Mouse (Mus musculus): Measurements from ENCODE around the gene Fam214a. TPM values are rescaled to one million over a fixed set of nuclear protein-coding genes. Genes with fewer than 3 reads are reported as not detected.

The Fam214a gene
- 8.9 and 9.9 TPM in 2 replicates for polyA plus RNA-seq (2014; fragmentation: Nextera tagmentation; extraction: Ambion mirVana)

DNA sequence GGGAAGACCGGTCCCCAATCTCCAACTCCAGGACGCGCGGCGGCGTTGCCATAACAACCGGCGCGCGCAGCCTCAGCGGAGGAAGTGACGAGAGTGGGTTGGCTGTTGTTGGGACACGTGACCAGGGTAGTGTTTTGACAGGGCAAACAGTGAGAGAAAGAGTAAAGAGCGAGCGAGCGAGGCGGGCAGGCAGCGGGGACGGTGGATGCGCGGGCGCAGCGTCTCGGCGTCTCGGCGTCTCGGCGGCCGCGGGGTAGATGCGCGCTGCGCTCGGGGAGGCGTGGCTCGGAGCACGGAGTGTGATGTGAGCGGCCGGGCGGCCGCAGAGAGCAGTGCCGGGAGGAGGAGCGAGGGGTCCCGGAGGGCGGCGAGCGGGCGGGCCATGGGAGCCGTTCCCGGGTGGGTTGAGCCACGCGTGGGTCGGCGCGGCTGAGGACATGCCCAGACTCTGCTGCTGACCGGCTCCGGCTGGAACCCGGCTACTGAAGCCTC lies at the start of gene Fam214a:
Fam214a (plus strand) TSS at position 129 of the 492 bp plus-strand sequence.
- WGBS = under 1% methylated on average over 59 of the region's 59 CpGs
- TF ChIP-seq CTCF (IDR thresholded peaks at IDR 0.05; ENCODE audit: low read depth) = no peak
- H3K4me2 ChIP-seq = peak within 1 kb of the TSS; percentile 88

DNA sequence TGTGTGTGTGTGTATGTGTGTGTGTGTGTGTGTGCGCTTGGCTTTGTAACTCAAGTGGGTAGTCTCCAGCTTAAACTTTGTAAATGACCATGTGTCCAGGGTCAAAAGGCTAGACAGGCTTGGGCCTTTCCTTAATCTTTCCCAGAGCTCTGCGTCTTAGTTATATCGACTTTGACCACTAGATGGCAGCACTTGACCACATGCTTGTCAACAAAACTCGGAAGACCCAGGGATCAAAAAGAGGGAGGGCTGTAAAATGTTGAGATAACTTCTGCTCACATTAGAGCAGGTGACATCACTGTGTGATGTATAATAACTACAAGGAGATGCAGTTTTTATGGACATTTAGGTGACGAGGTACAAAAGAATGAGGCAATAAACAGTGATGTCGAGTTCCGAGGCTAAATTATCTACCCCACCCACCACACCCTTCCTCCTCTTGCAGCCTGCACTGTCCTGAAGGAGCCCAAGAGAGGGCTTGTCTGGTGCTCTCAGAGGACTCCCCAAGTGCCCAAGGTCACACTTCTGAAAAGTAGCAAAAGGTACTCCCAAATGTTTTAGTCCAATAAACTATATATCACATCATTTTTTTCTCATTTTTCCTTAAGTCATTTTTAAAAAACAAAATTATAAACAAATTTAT lies 47.7 kb upstream of the Fam214a start:
- Histone ChIP-seq H3K9me3 (ENCODE audit: low read depth, low read length) (no peaks in the 10 kb centered on the region), H3K4me3 (ENCODE audit: low read depth, low read length) (no peak overlapping the region), H3K36me3 (ENCODE audit: insufficient read depth) (no peaks in the 10 kb centered on the region), H3K27me3 (ENCODE audit: insufficient read depth, low read length) (no peaks in the 10 kb centered on the region), H3K27ac (ENCODE audit: low read depth) (no peak overlapping the region), H3K4me2 (no peak overlapping the region), H3K4me1 (ENCODE audit: insufficient read depth) (no peaks in the 10 kb centered on the region), H3K9ac (no peak overlapping the region)
- peak; percentile 87 for TF ChIP-seq CTCF (IDR thresholded peaks at IDR 0.05; ENCODE audit: low read depth)
- DNase-seq (peak; percentile 93), ATAC-seq (ENCODE audit: insufficient read depth) (peak; percentile 71; the same call in 1 of the 2 replicates)
- 10% methylated on average over 7 of the region's 7 CpGs for WGBS

More for the DNA sequence above, at the start of gene Fam214a:
- ATAC-seq (ENCODE audit: insufficient read depth) = peak; percentile 98
- H3K27ac ChIP-seq (ENCODE audit: low read depth) = peak within 1 kb of the TSS; percentile 91
- peak; percentile 96 for DNase-seq
- no peaks in the 10 kb centered on the region for H3K36me3 ChIP-seq (ENCODE audit: insufficient read depth)
- H3K9ac ChIP-seq = peak within 1 kb of the TSS; percentile 74
- peak within 1 kb of the TSS; percentile 90 for H3K4me3 ChIP-seq (ENCODE audit: low read depth, low read length)
- H3K27me3 ChIP-seq (ENCODE audit: insufficient read depth, low read length) = no peaks in the 10 kb centered on the region
- H3K9me3 ChIP-seq (ENCODE audit: low read depth, low read length) = no peaks in the 10 kb centered on the region
- H3K4me1 ChIP-seq (ENCODE audit: insufficient read depth) = peaks cover 4% of the 10 kb centered on the region; the same call in 1 of the 2 replicates

DNA sequence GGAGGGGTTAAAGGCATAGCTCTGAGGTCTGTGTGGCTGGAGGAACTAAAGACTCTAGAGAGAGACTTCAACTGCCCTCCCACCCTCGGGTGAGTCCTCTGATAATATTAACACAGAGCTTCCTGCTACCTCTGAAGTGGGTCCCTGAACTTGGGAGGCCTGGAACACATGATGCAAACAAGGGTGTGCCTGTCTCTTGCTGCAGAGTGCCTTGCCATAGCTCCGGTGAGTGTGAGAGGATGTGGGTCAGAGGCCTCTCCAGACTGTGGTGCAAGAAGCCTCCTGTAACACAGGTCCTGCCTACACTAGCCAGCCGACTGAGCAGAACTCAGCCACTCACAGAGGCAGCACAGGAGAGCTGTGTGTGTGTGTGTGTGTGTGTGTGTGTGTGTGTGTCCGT lies 45.7 kb upstream of the Fam214a start:
- no peaks in the 10 kb centered on the region for H3K9me3 ChIP-seq (ENCODE audit: low read depth, low read length)
- H3K36me3 ChIP-seq (ENCODE audit: insufficient read depth) = no peaks in the 10 kb centered on the region
- H3K4me1 ChIP-seq (ENCODE audit: insufficient read depth) = no peaks in the 10 kb centered on the region
- H3K27me3 ChIP-seq (ENCODE audit: insufficient read depth, low read length) = no peaks in the 10 kb centered on the region
- no peak for TF ChIP-seq CTCF (IDR thresholded peaks at IDR 0.05; ENCODE audit: low read depth)
- H3K4me2 ChIP-seq = no peak overlapping the region
- WGBS = 17% methylated on average over 4 of the region's 4 CpGs
- H3K9ac ChIP-seq = no peak overlapping the region
- ATAC-seq (ENCODE audit: insufficient read depth) (peak; percentile 64; the same call in 1 of the 2 replicates), DNase-seq (peak; percentile 21)
- no peak overlapping the region for H3K4me3 ChIP-seq (ENCODE audit: low read depth, low read length)
- no peak overlapping the region for H3K27ac ChIP-seq (ENCODE audit: low read depth)

DNA sequence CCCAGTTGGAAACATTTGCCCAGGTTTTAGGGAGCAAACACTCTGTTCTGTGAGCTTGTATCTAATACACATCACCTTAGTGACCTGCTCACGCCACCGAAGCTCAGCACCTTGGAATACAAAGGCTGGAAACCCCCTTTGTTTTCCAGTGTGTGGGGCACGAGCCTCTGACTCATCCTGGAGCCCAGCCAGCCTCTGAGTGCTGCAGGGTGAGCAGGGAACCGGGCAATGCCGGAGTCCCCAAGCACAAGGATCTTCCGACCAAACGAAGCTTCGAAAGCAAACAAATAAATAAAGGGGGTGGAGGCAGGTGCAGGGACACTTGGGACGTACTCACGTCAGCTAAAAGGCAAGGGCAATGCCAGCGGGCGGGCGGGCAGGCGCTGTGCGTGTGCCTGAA lies 43.4 kb upstream of the Fam214a start:
- Histone ChIP-seq H3K9me3 (ENCODE audit: low read depth, low read length) (no peaks in the 10 kb centered on the region), H3K4me2 (no peak overlapping the region), H3K4me3 (ENCODE audit: low read depth, low read length) (no peak overlapping the region), H3K36me3 (ENCODE audit: insufficient read depth) (no peaks in the 10 kb centered on the region), H3K9ac (no peak overlapping the region), H3K27me3 (ENCODE audit: insufficient read depth, low read length) (no peaks in the 10 kb centered on the region), H3K4me1 (ENCODE audit: insufficient read depth) (no peaks in the 10 kb centered on the region), H3K27ac (ENCODE audit: low read depth) (no peak overlapping the region)
- 63% methylated on average over 15 of the region's 15 CpGs for WGBS
- peak; percentile 44 for DNase-seq
- no peak for TF ChIP-seq CTCF (IDR thresholded peaks at IDR 0.05; ENCODE audit: low read depth)
- no peak for ATAC-seq (ENCODE audit: insufficient read depth)

DNA sequence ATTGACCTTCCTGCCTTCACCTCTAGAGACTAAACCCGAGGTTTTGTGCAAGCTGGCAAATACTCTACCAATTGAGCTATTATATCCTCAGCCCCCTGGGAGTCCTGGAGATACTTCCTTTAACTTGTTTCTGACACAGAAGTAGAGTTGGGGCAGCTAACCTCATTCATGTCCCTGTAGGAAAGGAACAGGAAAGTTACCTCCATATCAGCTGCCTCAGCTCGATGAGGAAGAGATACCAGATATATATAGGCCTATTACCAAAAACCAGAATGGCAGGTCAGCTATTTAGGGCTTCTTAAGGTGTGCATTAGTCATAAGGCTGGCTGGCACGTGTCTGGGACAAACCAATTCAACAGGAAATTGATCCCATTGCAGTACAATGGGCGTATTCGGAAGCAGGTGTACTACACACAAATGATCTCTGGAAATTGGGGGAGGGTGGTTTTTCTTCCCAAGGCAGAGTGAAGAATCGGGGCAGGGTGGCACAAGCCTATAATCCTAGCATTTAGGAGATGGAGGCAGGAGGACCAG lies 42.4 kb upstream of the Fam214a start:
- no peak overlapping the region for H3K4me3 ChIP-seq (ENCODE audit: low read depth, low read length)
- no peak overlapping the region for H3K4me2 ChIP-seq
- no peak overlapping the region for H3K9ac ChIP-seq
- no peak for DNase-seq
- no peaks in the 10 kb centered on the region for H3K27me3 ChIP-seq (ENCODE audit: insufficient read depth, low read length)
- no peaks in the 10 kb centered on the region for H3K9me3 ChIP-seq (ENCODE audit: low read depth, low read length)
- no peaks in the 10 kb centered on the region for H3K36me3 ChIP-seq (ENCODE audit: insufficient read depth)
- no peaks in the 10 kb centered on the region for H3K4me1 ChIP-seq (ENCODE audit: insufficient read depth)
- no peak for ATAC-seq (ENCODE audit: insufficient read depth)
- no peak overlapping the region for H3K27ac ChIP-seq (ENCODE audit: low read depth)
- 77% methylated on average over 6 of the region's 6 CpGs for WGBS
- TF ChIP-seq CTCF (IDR thresholded peaks at IDR 0.05; ENCODE audit: low read depth) = no peak

DNA sequence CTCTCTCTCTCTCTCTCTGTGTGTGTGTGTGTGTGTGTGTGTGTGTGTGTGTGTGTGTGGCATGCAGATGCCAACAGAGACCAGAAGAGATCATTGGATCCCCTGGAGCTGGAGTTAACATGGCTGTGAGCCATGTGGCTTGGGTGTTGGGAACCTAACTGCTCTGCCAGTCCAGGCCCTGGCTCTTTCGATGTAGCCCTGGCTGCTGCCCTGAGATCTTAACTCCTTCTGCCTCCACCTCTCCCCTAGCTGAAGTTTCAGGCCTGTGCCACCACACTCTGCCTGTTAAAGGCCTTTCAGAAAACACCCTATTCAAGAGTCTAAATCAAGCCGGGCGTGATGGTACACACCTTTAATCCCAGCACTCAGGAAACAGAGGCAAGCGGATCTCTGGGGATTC lies 41.3 kb upstream of the Fam214a start:
- WGBS = 64% methylated on average over 4 of the region's 4 CpGs
- Histone ChIP-seq H3K4me1 (ENCODE audit: insufficient read depth) (no peaks in the 10 kb centered on the region), H3K27ac (ENCODE audit: low read depth) (no peak overlapping the region; the same call in 1 of the 2 replicates), H3K9me3 (ENCODE audit: low read depth, low read length) (no peaks in the 10 kb centered on the region), H3K4me2 (no peak overlapping the region), H3K27me3 (ENCODE audit: insufficient read depth, low read length) (no peaks in the 10 kb centered on the region), H3K4me3 (ENCODE audit: low read depth, low read length) (no peak overlapping the region), H3K36me3 (ENCODE audit: insufficient read depth) (no peaks in the 10 kb centered on the region), H3K9ac (no peak overlapping the region)
- DNase-seq (no peak), ATAC-seq (ENCODE audit: insufficient read depth) (no peak)
- no peak for TF ChIP-seq CTCF (IDR thresholded peaks at IDR 0.05; ENCODE audit: low read depth)

DNA sequence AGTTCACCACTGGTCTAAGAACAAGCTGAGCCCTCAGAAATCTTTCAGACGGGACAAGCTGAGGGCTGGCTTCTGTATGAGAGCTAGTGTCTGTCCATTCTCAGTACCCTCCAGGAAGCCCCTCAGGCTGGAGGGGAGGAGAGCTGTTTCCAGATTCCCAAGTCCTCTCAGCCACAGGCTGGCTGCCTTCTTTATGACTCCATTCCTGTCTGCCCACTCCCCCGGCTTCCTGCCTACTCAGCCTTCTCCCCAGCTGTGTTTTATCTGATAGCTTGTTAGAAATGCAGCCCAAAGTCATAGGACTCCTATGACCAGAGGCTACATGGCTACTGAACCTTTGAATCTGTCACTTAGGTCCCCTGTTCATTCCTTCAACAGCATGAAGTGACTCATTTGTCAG lies 40.8 kb upstream of the Fam214a start:
- no peaks in the 10 kb centered on the region for H3K36me3 ChIP-seq (ENCODE audit: insufficient read depth)
- H3K9ac ChIP-seq = no peak overlapping the region
- H3K9me3 ChIP-seq (ENCODE audit: low read depth, low read length) = no peaks in the 10 kb centered on the region
- no peak overlapping the region for H3K4me2 ChIP-seq
- WGBS = 33% methylated on average over 2 of the region's 2 CpGs
- no peak overlapping the region for H3K4me3 ChIP-seq (ENCODE audit: low read depth, low read length)
- no peak for TF ChIP-seq CTCF (IDR thresholded peaks at IDR 0.05; ENCODE audit: low read depth)
- ATAC-seq (ENCODE audit: insufficient read depth) (no peak), DNase-seq (peak; percentile 17)
- no peaks in the 10 kb centered on the region for H3K27me3 ChIP-seq (ENCODE audit: insufficient read depth, low read length)
- H3K27ac ChIP-seq (ENCODE audit: low read depth) = no peak overlapping the region; the same call in 1 of the 2 replicates
- H3K4me1 ChIP-seq (ENCODE audit: insufficient read depth) = no peaks in the 10 kb centered on the region

All from lung, embryonic 14.5 days (tissue).